Mouse (Mus musculus): ENCODE measurements at regions not wholly inside any gene's neighbourhood (a gene's known extent, or its start where the extent isn't known, plus 50 kb on each side); places are given as distances from the start of the nearest gene placed in this dataset.

- Histone ChIP-seq H3K9ac (ENCODE audit: low read depth, low read length) (no peak overlapping the region), H3K4me1 (replicated peaks; ENCODE audit: control insufficient read depth, insufficient read depth, low read length) (no peaks in the 10 kb centered on the region), H3K9me3 (ENCODE audit: control insufficient read depth, low read length) (no peaks in the 10 kb centered on the region), H3K36me3 (ENCODE audit: control insufficient read depth, insufficient read depth, low read length) (no peaks in the 10 kb centered on the region), H3K4me3 (ENCODE audit: low read depth, low read length) (no peak overlapping the region), H3K27me3 (ENCODE audit: control insufficient read depth, insufficient read depth, low read length) (no peaks in the 10 kb centered on the region), H3K4me2 (replicated peaks; ENCODE audit: low read depth, low read length) (no peak overlapping the region), H3K27ac (ENCODE audit: low read depth, low read length) (no peak overlapping the region)
- ATAC-seq (ENCODE audit: low FRiP score) (no peak), DNase-seq (ENCODE audit: low spot score) (no peak)
- WGBS: 74% methylated on average over 3 of the region's 3 CpGs
Observed at GRCm38 (mm10) chr16:46250943-46251342, 96.1 kb upstream of the Gm4737 start.

GRCm38 (mm10) chr16:46245598-46245997, 90.7 kb upstream of the Gm4737 start:
- Histone ChIP-seq H3K4me3 (ENCODE audit: low read depth, low read length) (no peak overlapping the region), H3K36me3 (ENCODE audit: control insufficient read depth, insufficient read depth, low read length) (no peaks in the 10 kb centered on the region), H3K27ac (ENCODE audit: low read depth, low read length) (no peak overlapping the region), H3K9me3 (ENCODE audit: control insufficient read depth, low read length) (no peaks in the 10 kb centered on the region), H3K4me1 (replicated peaks; ENCODE audit: control insufficient read depth, insufficient read depth, low read length) (no peaks in the 10 kb centered on the region), H3K4me2 (replicated peaks; ENCODE audit: low read depth, low read length) (no peak overlapping the region), H3K27me3 (ENCODE audit: control insufficient read depth, insufficient read depth, low read length) (no peaks in the 10 kb centered on the region), H3K9ac (ENCODE audit: low read depth, low read length) (no peak overlapping the region)
- 83% methylated on average over 5 of the region's 5 CpGs for WGBS
- ATAC-seq (ENCODE audit: low FRiP score) (no peak), DNase-seq (ENCODE audit: low spot score) (no peak)

- Histone ChIP-seq H3K9me3 (ENCODE audit: control insufficient read depth, low read length) (no peaks in the 10 kb centered on the region), H3K4me2 (replicated peaks; ENCODE audit: low read depth, low read length) (no peak overlapping the region), H3K27ac (ENCODE audit: low read depth, low read length) (no peak overlapping the region), H3K36me3 (ENCODE audit: control insufficient read depth, insufficient read depth, low read length) (no peaks in the 10 kb centered on the region), H3K4me1 (replicated peaks; ENCODE audit: control insufficient read depth, insufficient read depth, low read length) (no peaks in the 10 kb centered on the region), H3K4me3 (ENCODE audit: low read depth, low read length) (no peak overlapping the region), H3K9ac (ENCODE audit: low read depth, low read length) (no peak overlapping the region), H3K27me3 (ENCODE audit: control insufficient read depth, insufficient read depth, low read length) (no peaks in the 10 kb centered on the region)
- 89% methylated on average over 3 of the region's 3 CpGs for WGBS
- DNase-seq (ENCODE audit: low spot score) (no peak), ATAC-seq (ENCODE audit: low FRiP score) (no peak)
Observed at GRCm38 (mm10) chr16:46228744-46229143, 73.9 kb upstream of the Gm4737 start.

GRCm38 (mm10) chr16:46223084-46223600, 68.3 kb upstream of the Gm4737 start:
- Histone ChIP-seq H3K4me2 (replicated peaks; ENCODE audit: low read depth, low read length) (no peak overlapping the region), H3K4me1 (replicated peaks; ENCODE audit: control insufficient read depth, insufficient read depth, low read length) (no peaks in the 10 kb centered on the region), H3K36me3 (ENCODE audit: control insufficient read depth, insufficient read depth, low read length) (no peaks in the 10 kb centered on the region), H3K27ac (ENCODE audit: low read depth, low read length) (no peak overlapping the region), H3K27me3 (ENCODE audit: control insufficient read depth, insufficient read depth, low read length) (no peaks in the 10 kb centered on the region), H3K9ac (ENCODE audit: low read depth, low read length) (no peak overlapping the region), H3K4me3 (ENCODE audit: low read depth, low read length) (no peak overlapping the region), H3K9me3 (ENCODE audit: control insufficient read depth, low read length) (no peaks in the 10 kb centered on the region)
- no peak for DNase-seq (ENCODE audit: low spot score)
- ATAC-seq (ENCODE audit: low FRiP score): no peak
- WGBS: 50% methylated on average over 1 of the region's 1 CpGs

- H3K4me3 ChIP-seq (ENCODE audit: low read depth, low read length): no peak overlapping the region
- DNase-seq (ENCODE audit: low spot score) (no peak), ATAC-seq (ENCODE audit: low FRiP score) (no peak)
- 74% methylated on average over 4 of the region's 4 CpGs for WGBS
- no peaks in the 10 kb centered on the region for H3K9me3 ChIP-seq (ENCODE audit: control insufficient read depth, low read length)
- no peak overlapping the region for H3K4me2 ChIP-seq (replicated peaks; ENCODE audit: low read depth, low read length)
- no peaks in the 10 kb centered on the region for H3K36me3 ChIP-seq (ENCODE audit: control insufficient read depth, insufficient read depth, low read length)
- no peaks in the 10 kb centered on the region for H3K4me1 ChIP-seq (replicated peaks; ENCODE audit: control insufficient read depth, insufficient read depth, low read length)
- no peak overlapping the region for H3K9ac ChIP-seq (ENCODE audit: low read depth, low read length)
- H3K27ac ChIP-seq (ENCODE audit: low read depth, low read length): no peak overlapping the region
- no peaks in the 10 kb centered on the region for H3K27me3 ChIP-seq (ENCODE audit: control insufficient read depth, insufficient read depth, low read length)
Observed at GRCm38 (mm10) chr16:46212504-46212903, 57.6 kb upstream of the Gm4737 start.

GRCm38 (mm10) chr16:46211914-46212313, 57.0 kb upstream of the Gm4737 start:
- H3K4me1 ChIP-seq (replicated peaks; ENCODE audit: control insufficient read depth, insufficient read depth, low read length): no peaks in the 10 kb centered on the region
- no peak overlapping the region for H3K9ac ChIP-seq (ENCODE audit: low read depth, low read length)
- no peaks in the 10 kb centered on the region for H3K27me3 ChIP-seq (ENCODE audit: control insufficient read depth, insufficient read depth, low read length)
- WGBS: 79% methylated on average over 3 of the region's 3 CpGs
- no peak overlapping the region for H3K4me3 ChIP-seq (ENCODE audit: low read depth, low read length)
- no peaks in the 10 kb centered on the region for H3K36me3 ChIP-seq (ENCODE audit: control insufficient read depth, insufficient read depth, low read length)
- DNase-seq (ENCODE audit: low spot score) (no peak), ATAC-seq (ENCODE audit: low FRiP score) (no peak)
- H3K9me3 ChIP-seq (ENCODE audit: control insufficient read depth, low read length): no peaks in the 10 kb centered on the region
- H3K4me2 ChIP-seq (replicated peaks; ENCODE audit: low read depth, low read length): no peak overlapping the region
- H3K27ac ChIP-seq (ENCODE audit: low read depth, low read length): no peak overlapping the region

GRCm38 (mm10) chr16:46205114-46205513, 50.2 kb upstream of the Gm4737 start:
- Histone ChIP-seq H3K27me3 (ENCODE audit: control insufficient read depth, insufficient read depth, low read length) (no peaks in the 10 kb centered on the region), H3K27ac (ENCODE audit: low read depth, low read length) (no peak overlapping the region), H3K9me3 (ENCODE audit: control insufficient read depth, low read length) (no peaks in the 10 kb centered on the region), H3K36me3 (ENCODE audit: control insufficient read depth, insufficient read depth, low read length) (no peaks in the 10 kb centered on the region), H3K9ac (ENCODE audit: low read depth, low read length) (no peak overlapping the region), H3K4me1 (replicated peaks; ENCODE audit: control insufficient read depth, insufficient read depth, low read length) (no peaks in the 10 kb centered on the region), H3K4me3 (ENCODE audit: low read depth, low read length) (no peak overlapping the region), H3K4me2 (replicated peaks; ENCODE audit: low read depth, low read length) (no peak overlapping the region)
- 98% methylated on average over 1 of the region's 1 CpGs for WGBS
- no peak for DNase-seq (ENCODE audit: low spot score)
- no peak for ATAC-seq (ENCODE audit: low FRiP score)

Data from hindbrain, embryonic 11.5 days (tissue).